In the genomic region with DNA sequence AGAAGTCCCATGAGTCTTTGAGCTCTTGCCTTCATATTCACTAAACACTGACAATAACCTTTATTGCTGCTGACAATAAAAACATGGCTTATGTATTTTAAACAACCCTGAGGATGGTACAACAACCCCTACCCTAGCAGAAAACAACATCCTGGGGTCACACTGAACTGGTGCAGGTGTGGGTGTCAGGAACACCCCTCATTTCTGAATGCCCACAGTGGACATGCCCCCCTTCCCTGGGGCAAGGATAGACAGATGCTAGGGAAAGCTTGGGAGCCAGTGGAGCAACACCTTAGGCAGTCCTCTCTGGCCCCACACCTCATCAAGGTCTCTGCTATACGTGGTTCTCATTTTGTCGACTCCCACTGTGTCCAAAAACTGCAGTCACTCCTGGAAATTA, we compare ENCODE assay signal across 28 mouse cellular contexts.
DNase-seq lines count a peak whose midpoint lies in the region; ATAC-seq and TF ChIP-seq lines count a peak whose summit lies in the region.
"Had no signal": no experiment of that assay in that cellular context is flagged by ENCODE, and none has a peak within 500 bp of the region (broad histone marks: within the 10 kb centered on the region; RNA-seq: fewer than 3 reads in every experiment).

No protein-coding gene starts in this region.

- no peak for DNase-seq in forebrain, embryonic 10.5 days (ENCODE audit: extremely low spot score, low spot score)
- DNase-seq in forebrain, embryonic 14.5 days (ENCODE audit: low spot score) = no peak
- DNase-seq in thymus, adult 2 months = no peak
- no peak for DNase-seq in thymus, adult 18-20 months
- DNase-seq in embryo, embryonic 11 days = no peak
- no peak for DNase-seq in B cell, adult 2 months
- DNase-seq: adrenal gland, postnatal 10 days; cerebellum, adult 8-10 months; cerebellum, postnatal 25 days; gastrocnemius, adult 2 months; gastrocnemius, postnatal 36 days; heart, postnatal 14 days; kidney, adult 9 months; kidney, postnatal 10 days; layer of hippocampus, postnatal 36 days; left cerebral cortex, postnatal 4 days; liver; lung, adult 2 months; lung, postnatal 10 days; retina, postnatal 1 day; right cerebral cortex, postnatal 14 days; thymus, postnatal 25 days had no signal

- 83% methylated on average over 2 of the region's 2 CpGs for WGBS in forebrain, embryonic 10.5 days
- WGBS in forebrain, embryonic 14.5 days = 80% methylated on average over 2 of the region's 2 CpGs
- WGBS in hindbrain, embryonic 12.5 days = 78% methylated on average over 2 of the region's 2 CpGs
- WGBS in hindbrain, embryonic 13.5 days = 80% methylated on average over 2 of the region's 2 CpGs
- 84% methylated on average over 2 of the region's 2 CpGs for WGBS in thymus, adult 2 months

- no peak for TF ChIP-seq POLR2A in thymus, adult 2 months (IDR thresholded peaks at IDR 0.05; ENCODE audit: control insufficient read depth, extremely low read depth, insufficient read depth, low read length, poor library complexity)

- no peak for ATAC-seq in forebrain, embryonic 14.5 days
- ATAC-seq in hindbrain, embryonic 12.5 days (ENCODE audit: low FRiP score) = peak; percentile 32; the same call in 1 of the 2 replicates
- no peak for ATAC-seq in hindbrain, embryonic 13.5 days (ENCODE audit: low FRiP score)
- ATAC-seq: intestine, postnatal 0 days had no signal

- no peak overlapping the region for H3K9ac ChIP-seq in forebrain, embryonic 14.5 days (ENCODE audit: low read length)
- H3K9ac ChIP-seq in hindbrain, embryonic 12.5 days = no peak overlapping the region
- no peak overlapping the region for H3K9ac ChIP-seq in hindbrain, embryonic 13.5 days
- H3K9ac ChIP-seq: liver, embryonic 14.5 days; stomach, embryonic 15.5 days had no signal

- H3K27ac ChIP-seq in forebrain, embryonic 10.5 days = peak overlapping the region; percentile 44; the same call in 1 of the 2 replicates
- H3K27ac ChIP-seq in forebrain, embryonic 14.5 days (ENCODE audit: low read depth, low read length) = no peak overlapping the region
- H3K27ac ChIP-seq in hindbrain, embryonic 12.5 days = no peak overlapping the region
- H3K27ac ChIP-seq in hindbrain, embryonic 13.5 days = no peak overlapping the region
- peak overlapping the region; percentile 0; the same call in 1 of the 2 replicates for H3K27ac ChIP-seq in thymus, adult 2 months (ENCODE audit: control insufficient read depth, insufficient read depth, low read length)
- H3K27ac ChIP-seq: gastrocnemius, adult 2 months; liver, embryonic 14.5 days; stomach, embryonic 15.5 days had no signal

- H3K4me3 ChIP-seq in forebrain, embryonic 10.5 days = no peak overlapping the region
- H3K4me3 ChIP-seq in forebrain, embryonic 14.5 days (ENCODE audit: low read depth, low read length) = no peak overlapping the region
- H3K4me3 ChIP-seq in hindbrain, embryonic 12.5 days = no peak overlapping the region
- no peak overlapping the region for H3K4me3 ChIP-seq in hindbrain, embryonic 13.5 days
- no peak overlapping the region for H3K4me3 ChIP-seq in thymus, adult 2 months (ENCODE audit: control insufficient read depth, insufficient read depth, low read length)
- H3K4me3 ChIP-seq: gastrocnemius, adult 2 months; stomach, embryonic 15.5 days had no signal

- no peak for TF ChIP-seq CTCF in thymus, adult 2 months (IDR thresholded peaks at IDR 0.05; ENCODE audit: borderline replicate concordance, control insufficient read depth, extremely low read depth, insufficient read depth, low read length, poor library complexity)

- H3K4me1 ChIP-seq in forebrain, embryonic 10.5 days = peaks cover 30% of the 10 kb centered on the region
- H3K4me1 ChIP-seq in forebrain, embryonic 14.5 days (ENCODE audit: control insufficient read depth, insufficient read depth, low read length) = peaks cover 13% of the 10 kb centered on the region
- H3K4me1 ChIP-seq in hindbrain, embryonic 12.5 days = peaks cover 32% of the 10 kb centered on the region
- H3K4me1 ChIP-seq in hindbrain, embryonic 13.5 days (replicated peaks) = peaks cover 33% of the 10 kb centered on the region
- H3K4me1 ChIP-seq in thymus, adult 2 months (replicated peaks; ENCODE audit: control insufficient read depth, insufficient read depth, low read length) = peaks cover 21% of the 10 kb centered on the region

- H3K4me2 ChIP-seq in forebrain, embryonic 14.5 days (ENCODE audit: low read length) = no peak overlapping the region
- no peak overlapping the region for H3K4me2 ChIP-seq in hindbrain, embryonic 12.5 days (replicated peaks)
- no peak overlapping the region for H3K4me2 ChIP-seq in hindbrain, embryonic 13.5 days
- H3K4me2 ChIP-seq: stomach, embryonic 15.5 days had no signal

- H3K27me3 ChIP-seq in forebrain, embryonic 10.5 days (ENCODE audit: poor library complexity, severe bottlenecking) = no peaks in the 10 kb centered on the region
- H3K27me3 ChIP-seq in forebrain, embryonic 14.5 days (replicated peaks; ENCODE audit: control insufficient read depth, insufficient read depth, low read length) = no peaks in the 10 kb centered on the region
- H3K27me3 ChIP-seq in hindbrain, embryonic 12.5 days = no peaks in the 10 kb centered on the region
- no peaks in the 10 kb centered on the region for H3K27me3 ChIP-seq in hindbrain, embryonic 13.5 days
- H3K27me3 ChIP-seq in thymus, adult 2 months (ENCODE audit: control insufficient read depth, insufficient read depth, low read length) = no peaks in the 10 kb centered on the region
- H3K27me3 ChIP-seq: stomach, embryonic 15.5 days had no signal

- peaks cover 9% of the 10 kb centered on the region; the same call in 1 of the 2 replicates for H3K9me3 ChIP-seq in forebrain, embryonic 10.5 days
- no peaks in the 10 kb centered on the region for H3K9me3 ChIP-seq in forebrain, embryonic 14.5 days (replicated peaks; ENCODE audit: control insufficient read depth, low read length)
- peaks cover 5% of the 10 kb centered on the region for H3K9me3 ChIP-seq in hindbrain, embryonic 12.5 days (replicated peaks)
- H3K9me3 ChIP-seq in hindbrain, embryonic 13.5 days = peaks cover 10% of the 10 kb centered on the region; the same call in 1 of the 2 replicates
- H3K9me3 ChIP-seq: stomach, embryonic 15.5 days had no signal

- H3K36me3 ChIP-seq in forebrain, embryonic 10.5 days (replicated peaks) = no peaks in the 10 kb centered on the region
- no peaks in the 10 kb centered on the region for H3K36me3 ChIP-seq in forebrain, embryonic 14.5 days (ENCODE audit: control insufficient read depth, insufficient read depth, low read length)
- no peaks in the 10 kb centered on the region for H3K36me3 ChIP-seq in hindbrain, embryonic 12.5 days
- no peaks in the 10 kb centered on the region for H3K36me3 ChIP-seq in hindbrain, embryonic 13.5 days
- no peaks in the 10 kb centered on the region for H3K36me3 ChIP-seq in thymus, adult 2 months (ENCODE audit: control insufficient read depth, insufficient read depth, low read length)
- H3K36me3 ChIP-seq: G1E; stomach, embryonic 15.5 days had no signal

Comparison
In these comparisons a context has a peak if more than half of its experiments do, and no peak if none do; other contexts are left out.
1. H3K27ac ChIP-seq: peak in forebrain, embryonic 10.5 days (single experiment) and thymus, adult 2 months (single experiment); none in forebrain, embryonic 14.5 days (single experiment), hindbrain, embryonic 12.5 days (single experiment) and hindbrain, embryonic 13.5 days (single experiment).